Mouse (Mus musculus) brain, embryonic 14.5 days (tissue): ENCODE measurements around the gene Mrm1.

Experiments used
- CTCF ChIP-seq: fragments of 200-500 bp; IDR thresholded peaks from 2 replicates; pipeline ENCODE4 v1.5.1; 2012; ENCODE audit warnings: inconsistent platforms, mild to moderate bottlenecking, moderate library complexity, borderline replicate concordance; ENCODE audit not compliant: insufficient read depth, insufficient read length; ENCODE audit errors: extremely low read depth
- POLR2A ChIP-seq: fragments of 200-500 bp; IDR thresholded peaks from 2 replicates; pipeline ENCODE4 v1.6.1; 2012; ENCODE audit warnings: mild to moderate bottlenecking, inconsistent platforms, borderline replicate concordance; ENCODE audit not compliant: poor library complexity, insufficient read depth, insufficient read length, severe bottlenecking; ENCODE audit errors: extremely low read depth

DNA sequence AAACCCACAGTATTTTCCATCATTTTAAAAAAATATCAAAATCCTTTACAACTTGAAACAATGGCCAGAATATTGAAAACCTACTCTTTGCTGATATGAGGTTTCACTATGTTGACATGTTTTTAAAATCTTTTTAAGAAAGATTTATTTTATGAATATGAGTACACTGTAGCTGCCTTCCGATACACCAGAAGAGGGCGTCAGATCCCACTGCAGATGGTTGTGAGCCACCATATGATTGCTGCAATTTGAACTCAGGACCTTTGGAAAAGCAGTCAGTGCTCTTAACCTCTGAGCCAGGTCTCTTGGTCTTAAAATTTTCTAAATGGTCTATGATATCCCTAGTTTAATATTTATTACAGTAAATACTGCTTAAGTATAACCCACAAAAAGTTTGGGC, 20.0 kb upstream of the Mrm1 start:
- no peak for TF ChIP-seq CTCF
- TF ChIP-seq POLR2A, result no peak
